In genomic region chr1:167268360-167269063, GRCm38 (mm10) we compare ENCODE assay signal across 11 mouse cellular contexts. TPM values are rescaled to one million over a fixed set of nuclear protein-coding genes. Genes with fewer than 3 reads are reported as not detected.
DNase-seq lines count a peak whose midpoint lies in the region; ATAC-seq and TF ChIP-seq lines count a peak whose summit lies in the region.
"Had no signal": no experiment of that assay in that cellular context is flagged by ENCODE, and none has a peak within 500 bp of the region (broad histone marks: within the 10 kb centered on the region; RNA-seq: fewer than 3 reads in every experiment).

No protein-coding gene starts in this region.

- WGBS in heart, embryonic 11.5 days (ENCODE audit: insufficient replicate concordance): 81% methylated on average over 9 of the region's 9 CpGs
- 89% methylated on average over 9 of the region's 9 CpGs for WGBS in midbrain, embryonic 10.5 days
- 91% methylated on average over 9 of the region's 9 CpGs for WGBS in midbrain, embryonic 16.5 days
- WGBS in limb, embryonic 15.5 days: 82% methylated on average over 9 of the region's 9 CpGs
- WGBS in stomach, embryonic 16.5 days: 84% methylated on average over 9 of the region's 9 CpGs

- H3K4me3 ChIP-seq in heart, embryonic 11.5 days (ENCODE audit: low read depth, low read length): no peak overlapping the region
- no peak overlapping the region for H3K4me3 ChIP-seq in midbrain, embryonic 10.5 days
- no peak overlapping the region for H3K4me3 ChIP-seq in midbrain, embryonic 16.5 days (ENCODE audit: low read depth, low read length)
- H3K4me3 ChIP-seq in limb, embryonic 15.5 days: no peak overlapping the region
- H3K4me3 ChIP-seq in stomach, embryonic 16.5 days (replicated peaks; ENCODE audit: low read length): no peak overlapping the region
- no peak overlapping the region for H3K4me3 ChIP-seq in left cerebral cortex, adult 2 months
- H3K4me3 ChIP-seq: neural tube, embryonic 12.5 days had no signal

- ATAC-seq in heart, embryonic 11.5 days (replicated peaks; ENCODE audit: insufficient number of reproducible peaks, low FRiP score, low TSS enrichment): no peak
- no peak for ATAC-seq in midbrain, embryonic 16.5 days
- ATAC-seq in limb, embryonic 15.5 days (ENCODE audit: insufficient number of reproducible peaks, low FRiP score, low TSS enrichment, low read depth): no peak
- ATAC-seq in stomach, embryonic 16.5 days (ENCODE audit: insufficient read depth, low FRiP score): no peak

- TF ChIP-seq CTCF in left cerebral cortex, adult 2 months (IDR thresholded peaks at IDR 0.05): no peak

- H3K9ac ChIP-seq in heart, embryonic 11.5 days (ENCODE audit: low read depth, low read length): no peak overlapping the region
- no peak overlapping the region for H3K9ac ChIP-seq in midbrain, embryonic 16.5 days (ENCODE audit: low read depth, low read length)
- H3K9ac ChIP-seq in limb, embryonic 15.5 days: no peak overlapping the region
- no peak overlapping the region for H3K9ac ChIP-seq in stomach, embryonic 16.5 days (ENCODE audit: low read length)
- H3K9ac ChIP-seq: neural tube, embryonic 12.5 days had no signal

- H3K27me3 ChIP-seq in heart, embryonic 11.5 days (ENCODE audit: control insufficient read depth, insufficient read depth, low read length): no peaks in the 10 kb centered on the region
- H3K27me3 ChIP-seq in midbrain, embryonic 10.5 days (ENCODE audit: low read depth, poor library complexity, severe bottlenecking): no peaks in the 10 kb centered on the region
- no peaks in the 10 kb centered on the region for H3K27me3 ChIP-seq in midbrain, embryonic 16.5 days (ENCODE audit: control insufficient read depth, insufficient read depth, low read depth, low read length)
- H3K27me3 ChIP-seq in limb, embryonic 15.5 days: no peaks in the 10 kb centered on the region
- no peaks in the 10 kb centered on the region for H3K27me3 ChIP-seq in stomach, embryonic 16.5 days (ENCODE audit: control insufficient read depth, insufficient read depth, low read length)
- H3K27me3 ChIP-seq: neural tube, embryonic 12.5 days had no signal

- no peaks in the 10 kb centered on the region for H3K9me3 ChIP-seq in heart, embryonic 11.5 days (replicated peaks; ENCODE audit: control insufficient read depth, low read length)
- H3K9me3 ChIP-seq in midbrain, embryonic 10.5 days (replicated peaks): no peaks in the 10 kb centered on the region
- H3K9me3 ChIP-seq in midbrain, embryonic 16.5 days (replicated peaks; ENCODE audit: control insufficient read depth, low read length, poor library complexity, severe bottlenecking): no peaks in the 10 kb centered on the region
- H3K9me3 ChIP-seq in limb, embryonic 15.5 days: no peaks in the 10 kb centered on the region
- no peaks in the 10 kb centered on the region for H3K9me3 ChIP-seq in stomach, embryonic 16.5 days (replicated peaks; ENCODE audit: control insufficient read depth, low read length)
- H3K9me3 ChIP-seq: neural tube, embryonic 12.5 days had no signal

- no peaks in the 10 kb centered on the region for H3K36me3 ChIP-seq in heart, embryonic 11.5 days (ENCODE audit: control insufficient read depth, insufficient read depth, low read length)
- H3K36me3 ChIP-seq in midbrain, embryonic 10.5 days: peaks cover 32% of the 10 kb centered on the region
- H3K36me3 ChIP-seq in midbrain, embryonic 16.5 days (ENCODE audit: control insufficient read depth, insufficient read depth, low read length): no peaks in the 10 kb centered on the region
- H3K36me3 ChIP-seq in limb, embryonic 15.5 days: no peaks in the 10 kb centered on the region
- no peaks in the 10 kb centered on the region for H3K36me3 ChIP-seq in stomach, embryonic 16.5 days (ENCODE audit: control insufficient read depth, insufficient read depth, low read length)

- H3K4me1 ChIP-seq in heart, embryonic 11.5 days (ENCODE audit: control insufficient read depth, insufficient read depth, low read length): peaks cover 53% of the 10 kb centered on the region
- H3K4me1 ChIP-seq in midbrain, embryonic 10.5 days: peaks cover 50% of the 10 kb centered on the region
- peaks cover 33% of the 10 kb centered on the region for H3K4me1 ChIP-seq in midbrain, embryonic 16.5 days (ENCODE audit: control insufficient read depth, insufficient read depth, low read length)
- H3K4me1 ChIP-seq in limb, embryonic 15.5 days: peaks cover 48% of the 10 kb centered on the region
- H3K4me1 ChIP-seq in stomach, embryonic 16.5 days (ENCODE audit: control insufficient read depth, insufficient read depth, low read length): peaks cover 48% of the 10 kb centered on the region

- no peak for DNase-seq in heart, postnatal 36 days
- DNase-seq in midbrain, embryonic 10.5 days (ENCODE audit: low spot score): no peak
- no peak for DNase-seq in layer of hippocampus, postnatal 10 days (ENCODE audit: low spot score in 2 of 2)
- DNase-seq in left cerebral cortex, adult 2 months (ENCODE audit: extremely low spot score in 1 of 2, low spot score in 2 of 2): no peak
- DNase-seq: cerebellum, adult 18-20 months; kidney, postnatal 10 days had no signal

- H3K4me2 ChIP-seq in heart, embryonic 11.5 days: 0 out of 2 replicates have a peak overlapping the region, but pooled peaks have one; percentile 53
- no peak overlapping the region for H3K4me2 ChIP-seq in midbrain, embryonic 16.5 days (ENCODE audit: low read length)
- no peak overlapping the region for H3K4me2 ChIP-seq in limb, embryonic 15.5 days
- H3K4me2 ChIP-seq in stomach, embryonic 16.5 days (ENCODE audit: low read depth, low read length): no peak overlapping the region
- H3K4me2 ChIP-seq: neural tube, embryonic 12.5 days had no signal

- intact Hi-C loops in heart, postnatal 36 days (cut with DNase I): no loop called here
- intact Hi-C loops in left cerebral cortex, adult 2 months (cut with DNase I): no loop called here

- peak overlapping the region; percentile 78 for H3K27ac ChIP-seq in heart, embryonic 11.5 days (ENCODE audit: low read depth, low read length)
- H3K27ac ChIP-seq in midbrain, embryonic 10.5 days (replicated peaks): 0 out of 2 replicates have a peak overlapping the region, but pooled peaks have one; percentile 13
- no peak overlapping the region for H3K27ac ChIP-seq in midbrain, embryonic 16.5 days (ENCODE audit: low read length)
- H3K27ac ChIP-seq in limb, embryonic 15.5 days: peak overlapping the region; percentile 90
- peak overlapping the region; percentile 73 for H3K27ac ChIP-seq in stomach, embryonic 16.5 days (ENCODE audit: low read length)
- H3K27ac ChIP-seq in left cerebral cortex, adult 2 months: no peak overlapping the region
- H3K27ac ChIP-seq: neural tube, embryonic 12.5 days had no signal

RNA-seq across cellular contexts. Expression of gene Uck2, which starts 16.6 kb away (rescaled TPM):
- polyA plus RNA-seq in heart, embryonic 11.5 days (2014; fragmentation: Nextera tagmentation; extraction: Ambion mirVana): 66.6 and 71.2 TPM in 2 replicates
- total RNA-seq in heart, postnatal 36 days (2021): 10 to 100 TPM; 52.8 to 54.2 TPM
- 101 and 109 TPM in 2 replicates for polyA plus RNA-seq in midbrain, embryonic 10.5 days (2016; fragmentation: Nextera tagmentation; extraction: Ambion mirVana)
- polyA plus RNA-seq in midbrain, embryonic 16.5 days (2015; fragmentation: Nextera tagmentation; extraction: Ambion mirVana): 48.9 and 52.3 TPM in 2 replicates
- 64.9 and 69.1 TPM in 2 replicates for polyA plus RNA-seq in limb, embryonic 15.5 days (2015; fragmentation: Nextera tagmentation; extraction: Ambion mirVana)
- polyA plus RNA-seq in stomach, embryonic 16.5 days (2015; fragmentation: Nextera tagmentation; extraction: Ambion mirVana): 65.4 and 70.9 TPM in 2 replicates
- 10 to 100 TPM; 69.5 to 69.9 TPM for total RNA-seq in layer of hippocampus, postnatal 10 days (2021)
- total RNA-seq in left cerebral cortex, adult 2 months (2021): 10 to 100 TPM; 30.9 to 42.1 TPM

RNA-seq across cellular contexts. Expression of gene Tmco1, which starts 39.7 kb away (rescaled TPM):
- 96.1 and 98.9 TPM in 2 replicates for polyA plus RNA-seq in heart, embryonic 11.5 days (2014; fragmentation: Nextera tagmentation; extraction: Ambion mirVana)
- total RNA-seq in heart, postnatal 36 days (2021): 10 to 100 TPM; 87.5 to 93.7 TPM
- polyA plus RNA-seq in midbrain, embryonic 10.5 days (2016; fragmentation: Nextera tagmentation; extraction: Ambion mirVana): 85.4 and 87.1 TPM in 2 replicates
- polyA plus RNA-seq in midbrain, embryonic 16.5 days (2015; fragmentation: Nextera tagmentation; extraction: Ambion mirVana): 81.2 and 84.4 TPM in 2 replicates
- 92.8 and 104 TPM in 2 replicates for polyA plus RNA-seq in limb, embryonic 15.5 days (2015; fragmentation: Nextera tagmentation; extraction: Ambion mirVana)
- polyA plus RNA-seq in stomach, embryonic 16.5 days (2015; fragmentation: Nextera tagmentation; extraction: Ambion mirVana): 112 TPM in 2 replicates
- total RNA-seq in layer of hippocampus, postnatal 10 days (2021): 10 to 100 TPM; 38.4 to 45.1 TPM
- total RNA-seq in left cerebral cortex, adult 2 months (2021): 10 to 100 TPM; 43.2 to 50.3 TPM

Comparison
In these comparisons a context has a peak if more than half of its experiments do, and no peak if none do; other contexts are left out.
1. H3K27ac ChIP-seq: peak in heart, embryonic 11.5 days (single experiment), midbrain, embryonic 10.5 days (single experiment), limb, embryonic 15.5 days (single experiment) and stomach, embryonic 16.5 days (single experiment); none in midbrain, embryonic 16.5 days (single experiment) and left cerebral cortex, adult 2 months (single experiment).